Mouse (Mus musculus): ENCODE data around the gene Fancb. TPM values are rescaled to one million over a fixed set of nuclear protein-coding genes. Genes with fewer than 3 reads are reported as not detected.

The Fancb gene
- 7.1 and 7.4 TPM in 2 replicates for polyA plus RNA-seq (2016; fragmentation: Nextera tagmentation; extraction: Ambion mirVana)

DNA sequence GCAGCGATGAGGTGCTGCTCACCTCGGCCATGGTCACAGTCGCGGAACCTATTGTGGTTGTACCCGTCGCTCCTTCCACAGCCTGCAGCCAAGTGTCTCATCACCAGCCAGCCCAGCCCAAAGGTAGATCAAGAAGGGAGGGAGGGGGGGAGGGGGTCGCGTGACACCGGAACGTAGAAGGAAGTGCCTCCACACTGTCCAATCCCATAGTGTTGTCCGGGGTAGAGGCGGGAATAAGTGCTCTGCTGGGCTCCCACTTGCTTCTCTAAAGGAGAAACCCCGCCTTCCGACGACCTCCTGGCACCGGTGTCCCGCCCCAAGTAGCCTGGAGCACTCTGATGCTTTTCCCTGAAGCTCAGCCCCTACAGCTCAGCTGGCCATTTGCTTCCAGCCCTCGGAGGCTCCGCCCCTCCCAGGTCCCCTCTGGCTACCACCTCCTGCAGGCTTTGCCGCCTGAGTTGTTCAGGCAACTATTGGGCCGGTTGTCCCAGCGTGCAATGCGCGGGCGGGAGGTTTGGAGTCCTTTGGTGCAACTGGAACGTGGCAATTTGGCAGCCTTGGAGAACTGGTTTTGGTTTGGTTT, at the start of gene Fancb, which contains the start of gene Mospd2:
Gene Fancb, plus strand, starts transcription at position 400 of the 583 bp plus-strand sequence.
Gene Mospd2, minus strand, starts transcription at position 183 of the 583 bp plus-strand sequence.
- Histone ChIP-seq H3K9me3 (replicated peaks) (no peaks in the 10 kb centered on the region), H3K4me3 (peak within 1 kb of the TSS; percentile 53), H3K27me3 (peaks cover 6% of the 10 kb centered on the region; the same call in 1 of the 2 replicates), H3K36me3 (no peaks in the 10 kb centered on the region), H3K27ac (0 out of 2 replicates have a peak within 1 kb of the TSS, but pooled peaks have one; percentile 66), H3K4me2 (replicated peaks) (peak within 1 kb of the TSS; percentile 54), H3K4me1 (no peaks in the 10 kb centered on the region), H3K9ac (peak within 1 kb of the TSS; percentile 59)
- 13% methylated on average over 22 of the region's 26 CpGs for WGBS
- peak; percentile 100 for ATAC-seq (ENCODE audit: low FRiP score)

DNA sequence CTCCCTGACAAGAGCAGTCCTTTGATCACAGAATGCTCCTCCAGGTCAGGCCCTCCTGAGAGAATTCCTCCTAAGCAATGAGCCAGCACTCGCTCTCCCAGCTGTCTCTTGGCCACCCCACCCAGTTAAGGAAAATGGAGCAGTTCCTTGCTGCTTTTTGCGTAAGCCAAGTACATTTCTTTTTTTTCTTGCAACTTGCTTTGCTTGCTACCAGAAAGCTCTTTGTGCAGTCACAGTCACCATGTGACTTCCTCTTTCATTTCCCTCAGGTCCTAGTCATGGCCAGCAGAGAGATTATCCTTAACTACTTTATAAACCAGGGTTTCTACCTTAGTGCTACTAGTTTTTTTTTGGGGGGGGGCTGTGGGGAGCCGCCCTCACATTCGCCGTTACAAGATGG, 38.9 kb upstream of the Fancb start:
- H3K4me3 ChIP-seq, result no peak overlapping the region
- ATAC-seq (ENCODE audit: low FRiP score), result no peak
- H3K9ac ChIP-seq, result no peak overlapping the region
- H3K27ac ChIP-seq, result no peak overlapping the region
- 0 out of 2 replicates have a peak, but pooled peaks cover 3% of the 10 kb centered on the region for H3K27me3 ChIP-seq
- no peaks in the 10 kb centered on the region for H3K4me1 ChIP-seq
- WGBS, result 88% methylated on average over 5 of the region's 5 CpGs
- no peaks in the 10 kb centered on the region for H3K9me3 ChIP-seq (replicated peaks)
- no peak overlapping the region for H3K4me2 ChIP-seq (replicated peaks)
- H3K36me3 ChIP-seq, result peaks cover 10% of the 10 kb centered on the region

DNA sequence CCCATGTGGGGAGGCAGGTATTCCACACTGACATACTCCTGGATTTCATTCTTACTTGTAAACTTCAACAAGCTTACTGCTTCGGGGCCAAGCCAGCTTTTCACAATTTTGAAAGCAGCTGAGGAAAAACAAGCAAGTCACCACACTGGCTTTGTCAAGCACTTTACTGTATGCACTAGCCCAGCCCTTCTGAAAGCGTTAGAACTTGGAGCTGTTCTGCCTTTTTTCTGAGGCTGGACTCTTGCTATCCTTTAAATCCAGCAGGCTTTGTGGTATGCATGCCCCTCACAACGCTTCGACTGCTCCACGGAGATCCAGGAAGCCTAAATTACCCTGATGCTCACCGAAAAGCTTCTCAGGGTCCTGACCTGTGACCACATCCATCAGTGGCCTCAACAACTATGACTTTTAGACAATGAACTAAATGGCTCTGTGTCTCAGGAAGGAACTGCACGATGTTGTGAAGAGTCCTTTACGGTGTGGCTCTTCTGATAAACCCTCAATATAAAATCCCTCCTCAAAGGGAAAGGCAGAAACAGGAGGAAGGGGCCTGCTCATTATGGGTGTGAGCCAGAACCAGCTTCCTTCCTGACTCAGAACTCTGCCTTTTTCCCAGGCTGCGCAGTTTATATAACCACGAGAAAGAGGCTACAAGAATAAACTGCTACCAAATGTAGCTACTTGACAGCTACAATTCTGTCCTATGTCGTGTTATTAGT, 28.4 kb upstream of the Fancb start:
- Histone ChIP-seq H3K9ac (no peak overlapping the region), H3K4me3 (no peak overlapping the region), H3K36me3 (no peaks in the 10 kb centered on the region), H3K4me1 (no peaks in the 10 kb centered on the region), H3K9me3 (replicated peaks) (no peaks in the 10 kb centered on the region), H3K27ac (no peak overlapping the region), H3K27me3 (no peaks in the 10 kb centered on the region), H3K4me2 (replicated peaks) (no peak overlapping the region)
- no peak for ATAC-seq (ENCODE audit: low FRiP score)
- 59% methylated on average over 11 of the region's 11 CpGs for WGBS

DNA sequence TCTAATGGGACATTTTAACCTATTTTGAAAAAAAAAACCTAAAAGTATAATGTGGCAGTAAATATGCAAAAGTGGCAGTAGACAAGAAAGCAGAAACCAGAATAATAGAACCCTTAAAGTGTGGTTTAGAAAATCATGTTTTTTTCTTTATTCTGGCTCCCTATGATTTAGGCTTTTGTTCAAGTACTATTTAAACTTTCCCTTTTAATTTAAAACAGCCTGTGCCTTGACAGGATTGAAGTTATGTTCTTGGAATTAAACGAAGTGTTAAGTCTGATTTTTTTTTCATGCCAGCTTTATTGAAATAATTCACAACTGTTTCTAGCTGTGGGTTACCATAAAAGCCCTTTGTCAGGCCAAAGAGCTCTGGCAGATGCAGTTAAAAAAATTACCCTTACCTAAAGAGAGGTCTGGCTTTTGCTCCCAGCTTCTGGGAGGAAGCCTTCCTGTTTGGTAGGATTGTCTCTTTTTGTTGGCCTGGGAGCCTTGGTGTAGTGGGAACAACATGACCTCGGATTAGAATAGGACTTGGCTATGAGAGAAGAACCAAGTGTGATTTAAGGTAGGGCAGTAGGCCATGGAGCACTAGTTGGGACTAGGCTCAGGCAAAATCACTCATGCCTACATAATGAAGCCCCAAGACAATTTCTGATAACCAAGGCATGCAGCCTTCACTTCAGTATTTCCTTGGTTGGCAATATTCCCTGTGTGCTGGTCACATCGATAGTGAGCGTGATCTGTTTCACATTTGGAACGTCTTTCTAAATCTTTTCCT, 27.6 kb upstream of the Fancb start:
- no peak for ATAC-seq (ENCODE audit: low FRiP score)
- no peaks in the 10 kb centered on the region for H3K27me3 ChIP-seq
- no peak overlapping the region for H3K4me2 ChIP-seq (replicated peaks)
- no peak overlapping the region for H3K27ac ChIP-seq
- H3K36me3 ChIP-seq, result no peaks in the 10 kb centered on the region
- no peak overlapping the region for H3K9ac ChIP-seq
- H3K9me3 ChIP-seq (replicated peaks), result no peaks in the 10 kb centered on the region
- H3K4me3 ChIP-seq, result no peak overlapping the region
- H3K4me1 ChIP-seq, result no peaks in the 10 kb centered on the region
- 81% methylated on average over 5 of the region's 5 CpGs for WGBS

DNA sequence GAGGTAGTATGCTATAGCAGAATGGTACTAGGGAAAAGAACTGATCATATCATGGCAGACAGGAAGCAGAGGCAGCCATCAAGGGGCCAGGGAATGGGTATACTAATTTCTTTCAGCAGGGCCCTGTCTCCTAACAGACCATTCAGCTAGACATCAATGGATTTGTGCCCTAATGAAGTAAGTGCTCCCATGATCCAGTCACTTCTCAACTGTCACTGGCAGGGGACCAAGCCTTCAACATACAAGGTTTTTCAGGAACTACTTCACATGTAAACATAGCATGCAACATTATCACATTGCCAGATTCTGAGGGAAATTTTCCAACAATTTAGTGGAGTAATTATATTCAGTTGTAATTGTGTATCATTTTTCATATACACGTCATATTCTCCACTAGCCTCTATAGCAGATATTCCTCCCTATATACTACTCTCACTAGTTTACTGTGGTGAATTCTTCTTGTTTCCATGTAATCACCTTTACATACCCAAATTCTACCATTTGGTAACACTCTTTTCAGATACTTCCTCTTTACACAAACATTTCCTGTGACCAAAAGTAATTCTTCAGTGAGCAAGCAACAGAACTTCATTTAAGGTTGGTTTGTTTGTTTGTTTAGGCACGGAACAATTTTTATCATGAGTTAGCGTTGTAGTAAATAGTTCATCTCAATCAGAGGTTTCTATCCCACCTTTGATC, 14.5 kb upstream of the Fancb start:
- no peak for ATAC-seq (ENCODE audit: low FRiP score)
- Histone ChIP-seq H3K9ac (no peak overlapping the region), H3K9me3 (replicated peaks) (no peaks in the 10 kb centered on the region), H3K4me1 (no peaks in the 10 kb centered on the region), H3K4me2 (replicated peaks) (no peak overlapping the region), H3K27ac (no peak overlapping the region), H3K36me3 (peaks cover 5% of the 10 kb centered on the region; the same call in 1 of the 2 replicates), H3K4me3 (no peak overlapping the region), H3K27me3 (0 out of 2 replicates have a peak, but pooled peaks cover 4% of the 10 kb centered on the region)
- 91% methylated on average over 3 of the region's 3 CpGs for WGBS

DNA sequence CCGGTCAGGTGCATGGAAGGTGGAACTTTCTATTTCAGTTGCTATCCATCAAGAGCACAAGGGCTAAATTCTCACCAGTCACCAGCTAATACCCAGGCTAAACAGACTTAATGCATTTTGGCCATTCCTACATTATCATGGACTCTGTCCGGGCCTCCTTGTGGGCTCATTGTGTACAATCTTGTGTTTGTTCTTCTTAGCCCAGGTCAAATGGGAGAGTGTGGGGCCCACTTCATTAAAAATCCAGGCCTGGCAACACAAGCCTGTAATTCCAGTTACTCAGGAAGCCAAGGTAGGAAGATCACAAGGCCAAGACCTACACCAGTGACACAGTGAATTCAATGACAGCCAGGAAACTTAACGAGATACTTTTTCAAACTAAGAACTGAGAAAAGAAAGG, 9.2 kb upstream of the Fancb start:
- Histone ChIP-seq H3K4me3 (no peak overlapping the region), H3K27me3 (peaks cover 4% of the 10 kb centered on the region; the same call in 1 of the 2 replicates), H3K9ac (no peak overlapping the region), H3K4me1 (no peaks in the 10 kb centered on the region), H3K9me3 (replicated peaks) (no peaks in the 10 kb centered on the region), H3K36me3 (no peaks in the 10 kb centered on the region), H3K4me2 (replicated peaks) (no peak overlapping the region), H3K27ac (no peak overlapping the region)
- 83% methylated on average over 3 of the region's 3 CpGs for WGBS
- ATAC-seq (ENCODE audit: low FRiP score), result no peak

DNA sequence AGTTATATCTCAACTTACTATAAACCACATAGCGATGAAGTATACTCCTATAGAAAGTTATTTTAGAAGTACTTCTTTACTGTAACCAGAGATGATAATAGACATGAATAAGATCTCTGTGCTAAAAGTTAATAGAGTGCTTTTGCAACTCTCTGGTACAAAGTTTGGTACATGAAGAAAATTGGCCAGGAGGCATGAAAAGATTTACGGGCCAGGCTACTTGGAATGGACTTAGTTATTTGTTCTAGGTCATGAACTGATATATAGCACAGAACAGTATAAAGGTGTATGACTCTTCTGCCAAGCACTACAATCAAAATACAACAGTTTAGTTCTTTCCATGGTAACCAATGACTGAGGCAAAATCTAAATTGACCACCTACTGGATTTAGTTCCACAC, 1.5 kb upstream of the Fancb start:
- H3K27me3 ChIP-seq, result peaks cover 6% of the 10 kb centered on the region; the same call in 1 of the 2 replicates
- H3K27ac ChIP-seq, result no peak overlapping the region
- H3K4me1 ChIP-seq, result no peaks in the 10 kb centered on the region
- 95% methylated on average over 2 of the region's 2 CpGs for WGBS
- H3K36me3 ChIP-seq, result no peaks in the 10 kb centered on the region
- no peak overlapping the region for H3K4me3 ChIP-seq
- ATAC-seq (ENCODE audit: low FRiP score), result no peak
- H3K9ac ChIP-seq, result no peak overlapping the region
- no peaks in the 10 kb centered on the region for H3K9me3 ChIP-seq (replicated peaks)
- peak overlapping the region; percentile 54 for H3K4me2 ChIP-seq (replicated peaks)

DNA sequence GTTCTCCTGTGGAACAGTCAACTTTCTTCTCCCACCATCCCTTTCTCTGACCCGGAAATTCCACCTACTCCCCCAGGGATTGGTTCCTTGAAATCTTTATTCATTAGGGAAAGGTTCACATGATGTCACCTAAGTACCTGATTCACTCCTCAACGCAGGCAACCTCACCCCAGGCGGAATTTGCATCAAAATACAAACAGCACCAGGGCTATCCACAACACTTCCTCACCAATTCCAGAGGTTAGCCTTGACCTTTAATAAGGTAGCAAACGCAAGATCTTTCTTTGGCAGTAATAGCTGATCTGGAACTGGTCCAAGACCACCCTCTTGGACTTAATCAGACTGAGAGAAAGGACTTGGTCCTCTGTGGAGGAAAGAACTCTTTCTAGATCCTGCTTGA, 22.7 kb downstream of the Fancb start:
- Histone ChIP-seq H3K27me3 (no peaks in the 10 kb centered on the region; the same call in 1 of the 2 replicates), H3K27ac (no peak overlapping the region), H3K36me3 (no peaks in the 10 kb centered on the region), H3K9ac (no peak overlapping the region), H3K4me1 (no peaks in the 10 kb centered on the region), H3K4me2 (replicated peaks) (no peak overlapping the region), H3K4me3 (no peak overlapping the region), H3K9me3 (replicated peaks) (no peaks in the 10 kb centered on the region)
- ATAC-seq (ENCODE audit: low FRiP score), result no peak
- WGBS, result 36% methylated on average over 4 of the region's 4 CpGs

DNA sequence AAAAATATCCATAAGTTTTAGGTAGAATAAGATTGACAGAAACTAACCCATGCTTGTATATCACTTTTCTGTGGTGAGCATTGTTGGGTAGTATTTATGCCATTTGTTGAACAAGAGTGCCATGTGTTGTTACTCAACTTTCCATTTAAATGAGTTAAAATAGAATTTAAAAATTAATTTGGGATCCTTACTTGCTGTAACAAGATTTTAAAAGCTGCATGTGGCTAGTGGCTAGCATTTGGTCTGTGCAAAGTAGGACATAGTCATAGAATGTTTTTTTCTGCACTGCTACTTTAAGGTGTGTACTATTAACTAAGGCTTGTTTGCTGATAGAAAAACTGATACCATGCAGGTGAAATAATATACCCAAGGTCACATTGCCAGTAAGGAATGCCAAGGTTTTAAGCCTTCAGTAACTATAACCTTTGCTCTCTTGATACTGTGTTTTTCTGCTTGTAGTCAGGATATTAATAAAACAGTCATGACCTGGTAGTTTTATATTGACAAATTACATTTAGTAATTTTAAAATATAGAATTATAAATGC, 24.5 kb downstream of the Fancb start, which contains the start of gene Gm17604:
Gene Gm17604, minus strand, starts transcription at position 51 of the 546 bp plus-strand sequence.
- Histone ChIP-seq H3K9ac (no peak within 1 kb of the TSS), H3K27me3 (no peaks in the 10 kb centered on the region; the same call in 1 of the 2 replicates), H3K36me3 (no peaks in the 10 kb centered on the region), H3K27ac (no peak within 1 kb of the TSS), H3K4me2 (replicated peaks) (no peak within 1 kb of the TSS), H3K4me3 (no peak within 1 kb of the TSS), H3K9me3 (replicated peaks) (no peaks in the 10 kb centered on the region), H3K4me1 (no peaks in the 10 kb centered on the region)
- no peak for ATAC-seq (ENCODE audit: low FRiP score)

Measured in hindbrain, embryonic 12.5 days (tissue).